Mouse (Mus musculus): ENCODE measurements around the gene Ranbp3. TPM values are rescaled to one million over a fixed set of nuclear protein-coding genes. Genes with fewer than 3 reads are reported as not detected.
A peak's percentile ranks its signal among the peaks of the same experiment; 100 is the strongest.

The Ranbp3 gene
- polyA plus RNA-seq, 1 experiment from 2014 or later, result 105 TPM

DNA sequence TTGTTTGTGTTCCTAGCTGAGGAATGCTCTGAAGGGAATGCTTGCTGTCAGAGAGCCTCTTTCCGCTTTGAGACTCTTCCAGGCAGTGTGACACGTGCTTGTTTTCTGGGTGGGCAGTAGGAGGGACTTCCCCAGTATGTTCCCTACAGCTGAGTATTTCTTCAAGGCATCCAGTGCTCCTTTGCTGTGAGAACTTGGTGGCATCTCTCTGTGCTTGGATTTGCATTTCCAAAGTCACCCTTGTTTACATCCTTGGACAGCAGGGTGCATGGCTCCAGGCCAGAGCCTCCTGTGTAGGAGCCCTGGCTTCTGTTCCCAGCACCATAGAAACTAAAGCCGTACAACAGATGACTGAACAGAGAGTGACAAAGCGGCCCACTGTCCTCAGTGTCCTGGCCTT is 35.6 kb downstream of the Ranbp3 start:
- Histone ChIP-seq H3K27ac (no peak overlapping the region), H3K4me1 (0 out of 2 replicates have a peak, but pooled peaks cover 3% of the 10 kb centered on the region), H3K4me2 (no peak overlapping the region), H3K27me3 (no peaks in the 10 kb centered on the region), H3K4me3 (no peak overlapping the region), H3K9me3 (no peaks in the 10 kb centered on the region), H3K36me3 (peaks cover 92% of the 10 kb centered on the region), H3K9ac (no peak overlapping the region)
- no peak for ATAC-seq (ENCODE audit: insufficient number of reproducible peaks, insufficient read depth, low FRiP score, low TSS enrichment, low read depth)
- WGBS, result 81% methylated on average over 4 of the region's 4 CpGs

DNA sequence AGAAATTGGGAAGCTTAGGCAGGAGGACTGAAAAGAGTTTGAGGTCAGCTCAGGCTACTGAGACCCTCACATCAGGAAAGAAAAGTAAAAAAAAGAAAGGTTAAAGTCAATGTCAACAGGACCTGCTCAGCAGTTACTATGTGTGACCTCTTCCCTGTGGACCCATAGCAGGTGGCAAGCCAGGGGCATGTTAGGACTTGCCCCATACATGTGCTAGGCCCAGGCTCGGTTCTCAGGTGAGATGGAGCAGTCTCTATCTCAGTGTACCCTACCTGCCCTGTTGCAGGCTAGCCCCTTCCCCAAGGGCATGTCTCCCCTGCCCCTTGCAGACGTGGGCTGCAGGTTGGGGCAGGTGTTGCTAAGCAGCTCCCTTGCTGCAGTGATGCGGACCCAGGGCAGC is 36.6 kb downstream of the Ranbp3 start:
- Histone ChIP-seq H3K9ac (no peak overlapping the region), H3K27me3 (no peaks in the 10 kb centered on the region), H3K4me3 (no peak overlapping the region), H3K9me3 (no peaks in the 10 kb centered on the region), H3K4me1 (0 out of 2 replicates have a peak, but pooled peaks cover 3% of the 10 kb centered on the region), H3K4me2 (no peak overlapping the region), H3K36me3 (peaks cover 82% of the 10 kb centered on the region), H3K27ac (no peak overlapping the region)
- WGBS, result 75% methylated on average over 3 of the region's 3 CpGs
- ATAC-seq (ENCODE audit: insufficient number of reproducible peaks, insufficient read depth, low FRiP score, low TSS enrichment, low read depth), result no peak

DNA sequence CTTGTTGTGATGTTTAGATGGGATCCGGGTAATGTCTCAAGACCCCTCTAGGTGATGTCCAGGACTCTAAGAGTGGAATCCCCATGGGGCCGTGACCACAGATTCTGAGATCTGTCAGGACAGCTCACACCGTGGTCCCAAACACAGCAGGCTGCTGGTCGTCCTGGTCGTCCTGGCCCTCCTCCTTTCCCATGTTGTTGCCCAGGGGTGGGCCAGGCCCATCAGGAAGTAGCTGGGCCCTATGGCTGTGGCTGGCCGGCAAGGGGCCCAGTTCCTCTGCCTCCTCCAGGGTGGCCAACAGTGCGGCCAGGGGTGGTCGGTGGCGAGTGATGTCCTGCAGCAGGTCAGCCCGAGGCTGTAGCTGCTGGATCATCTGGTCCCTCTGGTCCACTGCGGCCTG is 42.3 kb downstream of the Ranbp3 start:
- Histone ChIP-seq H3K27me3 (no peaks in the 10 kb centered on the region), H3K4me3 (peak overlapping the region; percentile 84; the same call in 1 of the 2 replicates), H3K27ac (no peak overlapping the region), H3K9me3 (no peaks in the 10 kb centered on the region), H3K4me2 (peak overlapping the region; percentile 69), H3K4me1 (peaks cover 35% of the 10 kb centered on the region), H3K9ac (peak overlapping the region; percentile 87), H3K36me3 (peaks cover 28% of the 10 kb centered on the region)
- 61% methylated on average over 11 of the region's 11 CpGs for WGBS
- ATAC-seq (ENCODE audit: insufficient number of reproducible peaks, insufficient read depth, low FRiP score, low TSS enrichment, low read depth), result no peak

DNA sequence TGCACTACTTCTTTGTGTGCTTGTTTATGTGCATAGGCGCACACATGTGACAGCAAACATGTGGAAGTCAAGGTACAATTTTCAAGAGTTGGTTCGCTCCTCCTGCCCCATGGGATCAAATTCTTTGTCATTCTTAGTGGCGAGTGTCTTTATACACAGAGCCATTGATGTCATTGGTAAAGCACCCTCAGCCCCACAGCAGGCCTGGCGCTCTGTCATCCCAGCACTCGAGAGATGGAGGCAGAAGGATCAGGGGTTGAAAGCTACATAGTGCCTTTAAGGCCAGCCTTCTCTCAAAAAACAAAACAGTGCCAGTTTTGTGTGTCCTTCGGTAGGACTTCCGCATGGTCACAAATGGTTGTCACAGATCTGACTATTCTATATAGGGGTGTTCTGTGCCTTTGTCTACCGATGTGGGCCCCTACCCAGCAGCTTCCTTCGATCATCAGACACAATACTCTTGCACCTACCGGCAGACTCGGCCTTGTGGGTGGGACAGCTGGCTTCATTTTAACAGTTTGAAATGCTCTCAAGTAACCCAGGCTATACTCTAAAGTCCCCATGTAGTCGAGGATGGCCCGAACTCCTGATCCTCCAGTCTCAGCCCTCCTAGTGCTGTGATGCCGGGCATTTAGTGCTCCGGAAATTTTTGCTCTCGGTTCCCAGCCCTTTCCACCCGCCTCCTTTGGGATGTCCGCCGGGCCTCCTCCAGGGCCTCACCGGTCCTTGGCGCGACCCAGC is 43.0 kb downstream of the Ranbp3 start:
- Histone ChIP-seq H3K9me3 (no peaks in the 10 kb centered on the region), H3K4me3 (peak overlapping the region; percentile 84), H3K4me2 (peak overlapping the region; percentile 69), H3K27ac (peak overlapping the region; percentile 86), H3K36me3 (peaks cover 28% of the 10 kb centered on the region), H3K9ac (peak overlapping the region; percentile 87), H3K27me3 (no peaks in the 10 kb centered on the region), H3K4me1 (peaks cover 35% of the 10 kb centered on the region)
- WGBS, result 21% methylated on average over 22 of the region's 22 CpGs
- ATAC-seq (ENCODE audit: insufficient number of reproducible peaks, insufficient read depth, low FRiP score, low TSS enrichment, low read depth), result peak; percentile 0; the same call in 1 of the 2 replicates

DNA sequence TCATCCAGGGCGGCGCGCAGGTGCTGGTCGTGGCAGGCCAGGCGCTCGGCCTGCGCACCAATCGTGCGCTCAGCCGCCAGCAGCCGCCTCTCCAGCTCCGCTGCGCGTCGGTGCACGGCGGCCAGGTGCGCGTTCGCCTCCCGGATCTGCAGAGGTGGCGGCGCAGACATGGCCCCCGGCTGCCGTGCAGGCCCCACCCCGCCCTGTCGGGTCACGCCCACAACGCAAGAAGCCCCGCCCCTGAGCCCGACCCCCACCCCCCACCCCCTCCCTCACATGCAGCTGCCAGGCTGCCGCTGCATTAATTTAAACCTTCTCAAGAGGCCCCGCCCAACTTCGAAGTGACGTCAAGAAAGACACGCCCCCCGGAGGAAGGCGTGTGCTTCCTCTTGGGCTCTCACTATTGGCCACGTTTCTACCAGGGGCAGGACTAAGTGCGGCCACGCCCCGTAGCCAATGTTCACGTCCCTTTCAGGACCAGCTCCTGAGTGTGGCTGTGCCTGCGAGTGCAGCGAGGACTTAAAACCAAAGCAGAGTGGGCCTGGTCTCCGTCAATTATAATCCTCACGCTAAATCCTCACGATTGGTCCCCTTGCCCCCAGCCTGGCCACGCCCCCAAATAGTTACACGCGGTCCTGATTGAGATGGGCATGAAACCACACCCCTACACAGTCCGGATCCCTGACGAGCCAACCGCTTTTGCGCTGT is 43.7 kb downstream of the Ranbp3 start:
- under 1% methylated on average over 55 of the region's 55 CpGs for WGBS
- Histone ChIP-seq H3K9ac (peak overlapping the region; percentile 94), H3K36me3 (peaks cover 28% of the 10 kb centered on the region), H3K9me3 (no peaks in the 10 kb centered on the region), H3K4me3 (peak overlapping the region; percentile 84), H3K27ac (peak overlapping the region; percentile 86), H3K4me2 (peak overlapping the region; percentile 69), H3K27me3 (no peaks in the 10 kb centered on the region), H3K4me1 (peaks cover 35% of the 10 kb centered on the region)
- ATAC-seq (ENCODE audit: insufficient number of reproducible peaks, insufficient read depth, low FRiP score, low TSS enrichment, low read depth), result peak; percentile 91

DNA sequence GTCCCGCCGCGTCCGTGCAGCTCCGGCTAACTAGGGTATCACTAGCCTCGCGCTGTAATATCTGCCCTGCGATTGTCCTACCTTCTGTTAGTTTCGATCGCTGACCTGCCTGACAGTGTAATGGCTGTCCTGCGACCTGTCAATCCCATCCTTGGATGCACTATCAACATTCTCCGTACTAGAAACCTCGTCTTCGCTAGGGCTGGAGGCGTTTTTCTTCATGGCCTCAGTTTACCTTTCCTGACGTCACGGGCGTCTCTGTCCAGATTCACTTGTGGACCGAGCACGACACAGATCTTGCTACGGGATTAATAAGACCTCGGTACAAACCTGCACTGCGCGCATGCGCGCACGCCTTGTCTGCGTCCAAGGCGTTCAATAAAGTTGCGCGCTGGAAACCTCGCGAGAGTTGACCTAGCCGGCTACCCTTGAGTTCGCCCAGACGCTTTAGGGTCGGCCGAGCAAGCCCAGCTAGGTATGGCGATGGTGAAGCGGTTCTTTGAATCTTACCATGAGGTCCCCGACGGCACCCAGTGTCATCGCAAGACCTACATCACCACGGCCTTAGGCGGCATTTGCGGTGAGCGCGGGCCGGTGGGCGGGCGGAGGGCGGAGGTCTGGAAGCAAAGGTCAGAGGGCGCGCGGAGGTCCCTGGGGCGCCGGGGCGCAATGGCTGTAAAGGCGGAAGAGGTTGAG is 44.4 kb downstream of the Ranbp3 start, which contains the start of the genes Ndufa11 and Vmac:
Gene Ndufa11, plus strand, starts transcription at position 405 of the 696 bp plus-strand sequence.
Gene Vmac, minus strand, starts transcription at position 660 of the 696 bp plus-strand sequence.
- no peaks in the 10 kb centered on the region for H3K27me3 ChIP-seq
- H3K36me3 ChIP-seq, result peaks cover 28% of the 10 kb centered on the region
- H3K9ac ChIP-seq, result peak within 1 kb of the TSS; percentile 94
- peak within 1 kb of the TSS; percentile 69 for H3K4me2 ChIP-seq
- peak within 1 kb of the TSS; percentile 86 for H3K27ac ChIP-seq
- peaks cover 35% of the 10 kb centered on the region for H3K4me1 ChIP-seq
- ATAC-seq (ENCODE audit: insufficient number of reproducible peaks, insufficient read depth, low FRiP score, low TSS enrichment, low read depth), result peak; percentile 69
- no peaks in the 10 kb centered on the region for H3K9me3 ChIP-seq
- peak within 1 kb of the TSS; percentile 84 for H3K4me3 ChIP-seq
- WGBS, result under 1% methylated on average over 59 of the region's 59 CpGs

DNA sequence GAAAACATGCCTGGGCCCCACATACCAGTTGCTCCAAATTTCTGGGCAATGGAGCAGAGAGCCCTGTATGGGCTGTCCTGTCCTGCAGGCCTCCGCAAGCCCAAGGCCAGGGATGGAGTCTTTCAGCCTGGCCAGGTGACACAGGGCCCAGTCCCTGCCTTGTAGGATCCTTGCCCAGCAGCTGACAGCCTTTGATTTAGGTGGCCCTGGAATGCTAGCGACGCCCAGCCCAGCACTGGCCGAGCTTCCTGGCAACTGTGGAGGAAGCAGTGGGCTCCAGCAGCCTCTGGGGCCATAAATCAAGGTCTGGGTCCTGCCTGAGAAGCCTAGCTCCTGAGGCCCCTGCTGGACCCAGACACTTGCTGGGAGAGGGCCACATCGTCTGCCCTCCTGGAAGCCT is 49.3 kb downstream of the Ranbp3 start:
- H3K9ac ChIP-seq, result peak overlapping the region; percentile 22; the same call in 1 of the 2 replicates
- no peaks in the 10 kb centered on the region for H3K27me3 ChIP-seq
- no peak overlapping the region for H3K27ac ChIP-seq
- H3K36me3 ChIP-seq, result peaks cover 50% of the 10 kb centered on the region
- no peak for ATAC-seq (ENCODE audit: insufficient number of reproducible peaks, insufficient read depth, low FRiP score, low TSS enrichment, low read depth)
- H3K4me2 ChIP-seq, result no peak overlapping the region
- 0 out of 2 replicates have a peak, but pooled peaks cover 3% of the 10 kb centered on the region for H3K9me3 ChIP-seq
- H3K4me3 ChIP-seq, result no peak overlapping the region
- H3K4me1 ChIP-seq, result peaks cover 30% of the 10 kb centered on the region
- 91% methylated on average over 5 of the region's 5 CpGs for WGBS

DNA sequence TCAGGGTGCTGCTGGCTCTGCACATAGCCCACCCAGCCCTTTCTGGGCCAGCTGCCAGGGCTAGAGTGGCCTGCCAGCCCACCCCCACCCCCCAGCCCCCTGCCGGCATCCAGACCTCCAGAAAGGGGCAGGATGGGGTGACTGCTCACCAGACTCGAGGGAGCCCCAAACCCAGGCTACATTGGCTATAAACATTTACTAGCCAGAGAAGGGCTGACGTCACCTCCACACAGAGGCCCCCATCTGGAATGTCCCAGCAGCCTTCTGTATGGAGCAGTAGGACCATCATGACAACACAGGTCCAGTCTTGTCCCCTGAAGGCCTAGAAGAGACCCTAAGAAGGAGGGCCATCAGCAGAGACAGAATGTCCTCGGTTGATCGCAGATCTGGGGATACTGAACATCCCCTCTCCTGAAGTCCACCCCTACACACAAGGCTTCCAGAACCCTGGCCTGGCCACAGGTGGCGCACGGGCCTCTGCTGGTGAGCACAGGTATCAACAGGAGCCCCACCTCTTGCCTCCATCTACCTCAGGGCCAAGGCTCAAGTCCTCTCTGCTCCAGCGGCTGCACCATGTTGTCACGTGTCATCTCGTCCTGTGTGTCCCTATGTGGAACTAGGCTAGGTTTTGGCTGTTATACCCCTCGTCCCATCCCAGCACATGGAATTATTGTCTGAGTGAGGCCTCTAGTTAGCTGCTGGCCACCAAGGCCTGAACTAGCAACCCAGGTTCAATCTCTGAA is 50.5 kb downstream of the Ranbp3 start:
- no peak overlapping the region for H3K4me3 ChIP-seq
- H3K27me3 ChIP-seq, result no peaks in the 10 kb centered on the region
- H3K4me1 ChIP-seq, result peaks cover 36% of the 10 kb centered on the region
- H3K9ac ChIP-seq, result peak overlapping the region; percentile 22; the same call in 1 of the 2 replicates
- H3K4me2 ChIP-seq, result no peak overlapping the region
- H3K36me3 ChIP-seq, result peaks cover 50% of the 10 kb centered on the region
- ATAC-seq (ENCODE audit: insufficient number of reproducible peaks, insufficient read depth, low FRiP score, low TSS enrichment, low read depth), result no peak
- 78% methylated on average over 11 of the region's 11 CpGs for WGBS
- H3K9me3 ChIP-seq, result 0 out of 2 replicates have a peak, but pooled peaks cover 3% of the 10 kb centered on the region
- H3K27ac ChIP-seq, result no peak overlapping the region

DNA sequence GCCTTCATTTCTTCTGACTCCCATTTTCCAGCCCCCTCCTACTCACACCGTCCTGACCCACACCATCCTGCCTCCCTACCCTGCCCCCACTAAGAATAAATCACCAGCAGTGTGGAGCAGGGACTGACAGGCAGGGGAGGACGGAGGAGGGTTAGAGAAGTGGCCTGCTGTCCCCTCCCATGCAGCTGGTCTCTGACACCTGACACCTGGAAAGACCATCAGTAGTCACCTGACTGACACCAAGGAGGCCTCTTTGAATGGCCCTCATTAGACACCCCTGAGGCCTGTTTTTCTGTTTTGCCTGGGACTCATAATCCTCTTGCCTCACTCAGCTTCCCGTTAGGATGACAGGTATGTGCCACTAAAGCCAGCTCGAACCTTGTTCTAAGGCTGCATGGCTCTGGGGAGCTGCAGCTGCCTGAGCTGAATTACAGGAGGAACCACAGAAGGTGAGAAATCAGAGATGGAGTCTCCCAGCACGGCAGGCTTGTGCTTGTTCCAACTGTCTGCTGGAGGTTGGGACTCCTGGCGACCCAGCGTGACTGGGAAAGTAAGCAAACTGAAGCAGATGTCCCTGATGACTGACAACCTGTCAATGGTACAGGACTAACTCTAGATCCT is 54.0 kb downstream of the Ranbp3 start:
- peak overlapping the region; percentile 60 for H3K27ac ChIP-seq
- H3K4me2 ChIP-seq, result peak overlapping the region; percentile 33
- H3K4me3 ChIP-seq, result no peak overlapping the region
- peaks cover 31% of the 10 kb centered on the region for H3K36me3 ChIP-seq
- WGBS, result 9% methylated on average over 7 of the region's 7 CpGs
- ATAC-seq (ENCODE audit: insufficient number of reproducible peaks, insufficient read depth, low FRiP score, low TSS enrichment, low read depth), result 0 out of 2 replicates have a peak, but pooled peaks have one; percentile 16
- H3K9ac ChIP-seq, result peak overlapping the region; percentile 40
- no peaks in the 10 kb centered on the region for H3K27me3 ChIP-seq
- peaks cover 26% of the 10 kb centered on the region for H3K4me1 ChIP-seq
- 0 out of 2 replicates have a peak, but pooled peaks cover 3% of the 10 kb centered on the region for H3K9me3 ChIP-seq

DNA sequence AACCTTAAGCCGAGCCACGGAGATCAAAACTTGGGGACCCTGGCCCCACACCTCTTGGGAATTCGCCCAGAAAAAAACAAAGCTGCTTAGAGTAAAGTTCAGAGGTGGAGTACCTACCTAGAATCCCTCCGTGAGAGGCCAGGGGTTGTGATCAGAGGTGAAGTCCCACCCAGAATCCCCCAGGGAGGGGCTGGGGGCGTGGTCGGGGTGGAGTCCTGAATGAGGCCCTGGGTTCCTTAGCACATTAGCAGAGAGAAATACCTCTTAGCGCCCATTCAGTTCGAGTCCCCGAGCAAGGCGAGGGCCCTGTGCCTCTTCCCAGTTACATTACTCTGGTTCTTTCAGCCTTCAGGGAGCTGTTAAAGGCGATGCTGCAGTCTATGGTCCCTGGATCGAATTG is 54.6 kb downstream of the Ranbp3 start:
- H3K9me3 ChIP-seq, result 0 out of 2 replicates have a peak, but pooled peaks cover 3% of the 10 kb centered on the region
- no peak for ATAC-seq (ENCODE audit: insufficient number of reproducible peaks, insufficient read depth, low FRiP score, low TSS enrichment, low read depth)
- peak overlapping the region; percentile 33 for H3K4me2 ChIP-seq
- H3K27me3 ChIP-seq, result no peaks in the 10 kb centered on the region
- H3K4me1 ChIP-seq, result peaks cover 26% of the 10 kb centered on the region
- H3K27ac ChIP-seq, result peak overlapping the region; percentile 60
- H3K4me3 ChIP-seq, result no peak overlapping the region
- H3K36me3 ChIP-seq, result peaks cover 25% of the 10 kb centered on the region
- 14% methylated on average over 12 of the region's 12 CpGs for WGBS
- peak overlapping the region; percentile 40 for H3K9ac ChIP-seq
